Mouse (Mus musculus) small intestine, adult 2 months (tissue): ENCODE measurements around the gene Sstr2. TPM values are rescaled to one million over a fixed set of nuclear protein-coding genes. Genes with fewer than 3 reads are reported as not detected.
A peak's percentile ranks its signal among the peaks of the same experiment; 100 is the strongest.
"Not testable (repeated sequence)": the region's sequence is repeated elsewhere in the genome, so short reads cannot be mapped to it uniquely, and the experiment has no call there.

Experiments
- H3K27ac ChIP-seq: fragments of 200-500 bp; 2 replicates; pipeline ENCODE4 v1.5.1; 2012; ENCODE audit warnings: low read depth, low read length, control low read depth, inconsistent platforms; ENCODE audit not compliant: insufficient read depth
- H3K27me3 ChIP-seq: fragments of 200-500 bp; 2 replicates; pipeline ENCODE4 v1.6.1; 2012; ENCODE audit warnings: mild to moderate bottlenecking, moderate library complexity, low read length, inconsistent platforms; ENCODE audit not compliant: control insufficient read depth, insufficient read depth
- H3K36me3 ChIP-seq: fragments of 200-500 bp; 2 replicates; pipeline ENCODE4 v1.6.1; 2012; ENCODE audit warnings: mild to moderate bottlenecking, low read length, control low read depth, inconsistent platforms; ENCODE audit not compliant: control insufficient read depth, insufficient read depth
- H3K4me1 ChIP-seq: fragments of 200-500 bp; 2 replicates; pipeline ENCODE4 v1.6.1; 2012; ENCODE audit warnings: low read length, inconsistent platforms, mixed read lengths; ENCODE audit not compliant: control insufficient read depth, insufficient read depth, insufficient read length
- H3K4me3 ChIP-seq: fragments of 200-500 bp; 2 replicates; pipeline ENCODE4 v1.5.1; 2012; ENCODE audit warnings: low read depth, mild to moderate bottlenecking, control low read depth, inconsistent platforms, low read length, moderate library complexity
- CTCF ChIP-seq: fragments of 200-500 bp; IDR thresholded peaks from 2 replicates; pipeline ENCODE4 v1.5.1; 2012; ENCODE audit warnings: low read depth, mild to moderate bottlenecking, control low read depth, inconsistent platforms, low read length, moderate library complexity, mixed read lengths; ENCODE audit not compliant: insufficient replicate concordance, insufficient read length; ENCODE audit errors: extremely low read depth
- POLR2A ChIP-seq: fragments of 200-500 bp; IDR thresholded peaks from 2 replicates; pipeline ENCODE4 v1.6.1; 2012; ENCODE audit warnings: low read depth, mild to moderate bottlenecking, control low read depth, inconsistent platforms, low read length, moderate library complexity
- WGBS: fragments of 180-500 bp; shearing (Covaris S2); methylation state at CpG from one replicate; pipeline ENCODE4 v1.1.7; 2018; 5-methylcytosine and 5-hydroxymethylcytosine counted together
- polyA plus RNA-seq: library from polyadenylated mRNA; depleted of rRNA; stranded (reverse); fragments of >200 nt; gene quantifications from 2 replicates; pipeline ENCODE4 v1.2.3, GENCODE M21; 2012

Sstr2 gene
- polyA plus RNA-seq, 1 experiment = 0.23 TPM

DNA sequence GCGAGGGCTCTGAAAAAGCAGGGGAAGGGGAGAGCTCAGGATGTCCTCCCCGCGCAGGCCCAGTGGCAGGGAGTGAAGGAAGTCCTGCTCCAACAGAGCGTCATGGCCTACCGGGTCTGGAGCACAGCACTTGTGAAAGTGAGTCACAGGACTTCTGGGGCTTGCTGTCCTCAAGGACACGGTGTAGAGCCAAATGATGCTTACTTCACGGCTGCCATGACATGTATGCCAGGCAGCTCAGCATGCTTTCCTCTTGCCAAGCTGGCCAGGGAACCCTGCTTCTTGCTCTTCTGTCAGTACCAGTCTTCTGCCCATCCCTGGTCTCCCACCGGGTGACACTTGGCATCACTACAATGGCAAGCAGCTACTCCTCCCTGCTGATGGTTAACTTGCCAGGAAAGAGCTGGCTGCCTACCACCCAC is 37.4 kb downstream of the Sstr2 start:
- WGBS = 83% methylated on average over 8 of the region's 8 CpGs
- H3K36me3 ChIP-seq = peaks cover 93% of the 10 kb centered on the region
- no peak overlapping the region for H3K4me3 ChIP-seq
- no peak overlapping the region for H3K27ac ChIP-seq
- TF ChIP-seq CTCF (no peak), POLR2A (no peak)
- H3K4me1 ChIP-seq = peaks cover 4% of the 10 kb centered on the region; the same call in 1 of the 2 replicates
- no peaks in the 10 kb centered on the region for H3K27me3 ChIP-seq

DNA sequence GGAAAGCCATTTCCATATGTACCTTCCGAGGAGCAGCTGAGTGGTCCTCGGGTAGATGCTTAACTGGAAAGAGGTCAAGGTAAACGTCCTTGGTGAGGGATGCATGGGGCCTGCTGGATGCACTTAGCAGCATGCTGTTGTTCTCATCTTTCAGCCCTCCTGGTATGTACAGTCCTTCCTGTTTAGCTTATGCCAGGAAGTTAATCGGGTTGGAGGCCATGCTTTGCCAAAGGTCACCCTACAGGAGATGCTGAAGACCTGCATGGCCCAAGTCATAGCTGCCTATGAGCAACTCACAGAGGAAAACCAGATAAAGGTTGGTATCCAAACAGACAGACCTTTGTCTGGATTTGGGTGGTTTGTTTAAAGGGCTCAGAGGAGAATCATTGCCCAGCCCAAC is 38.1 kb downstream of the Sstr2 start:
- no peak overlapping the region for H3K27ac ChIP-seq
- H3K27me3 ChIP-seq = no peaks in the 10 kb centered on the region
- TF ChIP-seq POLR2A (no peak), CTCF (no peak)
- H3K36me3 ChIP-seq = peaks cover 93% of the 10 kb centered on the region
- WGBS = 54% methylated on average over 4 of the region's 4 CpGs
- no peaks in the 10 kb centered on the region for H3K4me1 ChIP-seq
- H3K4me3 ChIP-seq = no peak overlapping the region

DNA sequence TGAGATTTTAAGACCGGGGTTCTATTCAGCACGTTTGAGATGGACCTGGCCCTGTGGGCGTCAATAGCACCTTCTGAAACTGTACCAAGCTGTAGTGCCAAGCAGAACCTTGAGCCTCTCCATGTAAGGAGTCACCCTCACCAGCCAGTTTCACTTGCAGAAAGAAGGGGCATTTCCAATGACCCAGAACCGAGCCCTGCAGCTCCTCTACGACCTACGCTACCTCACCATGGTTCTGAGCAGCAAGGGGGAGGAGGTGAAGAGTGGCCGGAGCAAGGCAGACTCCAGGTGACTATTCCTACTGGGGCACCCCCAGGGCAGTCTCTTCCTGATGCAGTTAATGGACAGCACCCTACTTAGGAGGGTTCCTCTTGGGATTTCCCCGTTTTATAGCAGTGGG is 39.2 kb downstream of the Sstr2 start:
- Histone ChIP-seq H3K27ac (no peak overlapping the region), H3K4me1 (no peaks in the 10 kb centered on the region), H3K27me3 (no peaks in the 10 kb centered on the region), H3K36me3 (peaks cover 86% of the 10 kb centered on the region), H3K4me3 (no peak overlapping the region)
- WGBS = 81% methylated on average over 8 of the region's 8 CpGs
- TF ChIP-seq CTCF (no peak), POLR2A (no peak)

DNA sequence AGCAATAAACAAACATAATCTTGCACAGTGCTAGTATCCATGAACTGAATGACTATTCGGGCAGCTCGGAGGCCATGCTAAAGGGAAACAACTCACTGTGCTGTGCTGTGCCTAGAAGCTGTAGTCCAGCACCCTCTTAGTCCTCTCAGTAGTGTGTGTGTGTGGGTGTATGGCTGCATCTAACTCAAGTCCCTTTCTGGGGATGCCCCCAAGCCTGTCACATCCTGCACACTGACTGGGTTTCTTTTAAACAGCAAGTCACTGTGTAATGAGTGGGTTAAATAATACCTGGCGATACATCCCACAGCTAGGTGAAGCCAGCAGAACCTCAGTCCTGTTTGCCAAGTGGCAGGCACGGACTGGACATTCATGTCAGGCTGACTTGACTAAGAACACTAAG is 39.6 kb downstream of the Sstr2 start:
- H3K27me3 ChIP-seq = no peaks in the 10 kb centered on the region
- H3K36me3 ChIP-seq = peaks cover 85% of the 10 kb centered on the region
- 75% methylated on average over 4 of the region's 4 CpGs for WGBS
- no peaks in the 10 kb centered on the region for H3K4me1 ChIP-seq
- TF ChIP-seq POLR2A (no peak), CTCF (no peak)
- H3K4me3 ChIP-seq = no peak overlapping the region
- H3K27ac ChIP-seq = no peak overlapping the region

DNA sequence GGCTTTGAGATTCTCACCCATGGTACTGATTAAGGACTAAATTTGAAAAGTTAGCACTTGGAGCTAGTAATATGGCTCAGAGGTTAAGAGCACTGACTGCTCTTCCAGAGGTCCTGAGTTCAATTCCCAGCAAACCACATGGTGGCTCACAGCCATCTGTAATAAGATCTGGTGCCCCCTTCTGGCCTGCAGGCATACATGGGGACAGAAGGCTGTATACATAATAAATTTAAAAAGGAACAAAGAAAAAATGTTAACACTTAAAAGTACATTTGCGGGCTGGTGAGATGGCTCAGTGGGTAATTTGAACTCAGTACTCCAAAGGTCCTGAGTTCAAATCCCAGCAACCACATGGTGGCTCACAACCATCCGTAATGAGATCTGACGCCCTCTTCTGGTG is 41.1 kb downstream of the Sstr2 start:
- H3K27ac ChIP-seq, H3K4me3 ChIP-seq, H3K27me3 ChIP-seq, H3K4me1 ChIP-seq: not testable (repeated sequence)
- WGBS = 95% methylated on average over 3 of the region's 3 CpGs
- H3K36me3 ChIP-seq = peaks cover 78% of the 10 kb centered on the region

DNA sequence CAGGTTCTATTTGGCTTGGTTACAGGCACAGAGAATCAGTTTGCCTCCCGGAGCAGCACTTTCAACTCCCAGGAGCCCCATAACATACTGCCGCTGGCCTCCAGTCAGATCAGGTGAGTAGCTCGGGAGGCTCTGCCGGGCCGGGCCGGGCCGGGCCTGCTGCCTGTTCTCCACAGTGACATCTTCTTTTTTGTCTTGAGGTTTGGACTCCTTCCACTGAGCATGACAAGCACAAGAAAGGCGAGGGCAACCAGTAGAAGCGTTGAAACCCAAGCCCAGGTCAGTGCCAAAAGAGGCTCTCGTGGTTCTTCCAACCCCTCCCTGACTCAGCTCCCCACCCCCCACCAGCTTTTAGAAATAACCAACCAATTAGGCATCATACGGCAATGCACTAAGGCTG is 41.8 kb downstream of the Sstr2 start:
- no peak for TF ChIP-seq POLR2A
- H3K27me3 ChIP-seq = no peaks in the 10 kb centered on the region
- no peaks in the 10 kb centered on the region for H3K4me1 ChIP-seq
- peaks cover 72% of the 10 kb centered on the region for H3K36me3 ChIP-seq
- no peak overlapping the region for H3K27ac ChIP-seq
- H3K4me3 ChIP-seq = no peak overlapping the region
- WGBS = 92% methylated on average over 11 of the region's 11 CpGs

DNA sequence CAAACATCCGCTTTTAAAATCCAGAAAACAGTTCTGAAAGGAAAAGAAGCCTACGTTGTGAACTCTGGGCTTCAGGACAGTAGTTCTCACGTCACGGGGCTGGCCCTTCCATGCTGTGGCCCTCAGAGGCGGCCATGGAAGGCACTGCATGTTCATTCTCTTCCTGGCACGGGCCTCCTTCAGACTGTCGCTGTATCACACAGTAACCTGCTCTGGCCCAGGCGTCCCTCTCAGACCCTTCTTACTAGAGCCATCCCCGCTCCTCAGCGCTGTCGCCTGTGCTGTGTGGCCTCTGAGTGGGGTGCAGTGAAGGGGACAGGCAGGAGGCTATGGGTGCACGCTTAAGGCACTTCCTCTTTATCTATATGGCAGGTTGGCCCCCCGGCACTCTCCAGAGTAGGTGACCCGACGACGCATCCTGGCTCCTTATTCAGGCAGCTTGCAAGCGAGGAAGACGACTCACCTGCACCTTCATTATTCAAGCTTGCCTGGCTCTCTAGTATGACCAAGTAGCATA is 42.8 kb downstream of the Sstr2 start:
- Histone ChIP-seq H3K27ac (no peak overlapping the region), H3K4me1 (peaks cover 6% of the 10 kb centered on the region), H3K27me3 (no peaks in the 10 kb centered on the region), H3K36me3 (peaks cover 63% of the 10 kb centered on the region), H3K4me3 (no peak overlapping the region)
- TF ChIP-seq POLR2A = no peak
- no peak for TF ChIP-seq CTCF
- WGBS = 89% methylated on average over 18 of the region's 18 CpGs

DNA sequence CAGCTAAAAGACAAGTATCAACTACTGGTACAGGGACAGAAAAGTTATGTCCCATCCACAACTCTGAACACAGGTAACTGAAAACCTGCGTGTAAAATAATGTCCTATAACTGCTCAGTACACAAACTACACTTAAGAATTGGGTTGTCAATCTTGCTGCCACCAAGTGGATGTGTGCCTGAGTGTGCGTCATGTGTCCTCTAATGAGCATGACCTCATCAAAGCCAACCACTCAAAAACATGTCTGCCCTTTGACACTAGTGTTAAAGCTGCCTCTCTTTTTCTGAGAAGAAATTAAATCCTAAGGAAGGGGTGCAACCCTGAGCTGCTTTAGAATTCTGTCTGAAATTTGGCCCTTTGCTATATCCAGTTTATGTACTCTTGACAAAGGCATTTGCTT is 45.1 kb downstream of the Sstr2 start:
- TF ChIP-seq POLR2A (no peak), CTCF (no peak)
- peaks cover 40% of the 10 kb centered on the region for H3K36me3 ChIP-seq
- H3K4me3 ChIP-seq = no peak overlapping the region

DNA sequence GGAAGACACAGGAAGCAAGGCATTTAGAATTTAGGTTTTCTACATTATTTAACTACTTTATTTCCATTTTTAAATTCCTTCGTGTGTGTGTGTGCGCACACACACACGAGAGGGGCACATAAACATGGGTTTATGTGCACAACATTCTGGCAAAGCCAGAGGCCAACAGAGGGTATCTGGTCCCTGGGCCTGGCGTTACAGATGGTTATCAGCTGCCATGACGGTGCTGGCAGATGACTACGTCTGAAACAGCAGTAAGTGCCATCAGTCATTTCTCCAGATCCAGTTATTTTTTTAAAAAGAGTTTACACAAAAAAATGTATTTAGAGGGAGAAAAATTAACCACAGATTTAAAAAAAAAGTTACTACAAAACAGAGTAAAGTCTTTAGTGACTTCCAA is 47.1 kb downstream of the Sstr2 start:
- H3K36me3 ChIP-seq = peaks cover 31% of the 10 kb centered on the region
- TF ChIP-seq POLR2A (no peak), CTCF (no peak)
- 44% methylated on average over 6 of the region's 6 CpGs for WGBS
- peaks cover 21% of the 10 kb centered on the region for H3K4me1 ChIP-seq
- H3K27ac ChIP-seq = peak overlapping the region; percentile 48; the same call in 1 of the 2 replicates
- no peak overlapping the region for H3K4me3 ChIP-seq
- H3K27me3 ChIP-seq = no peaks in the 10 kb centered on the region

More for the DNA sequence above, 45.1 kb downstream of the Sstr2 start:
- Histone ChIP-seq H3K27ac (no peak overlapping the region), H3K27me3 (no peaks in the 10 kb centered on the region), H3K4me1 (peaks cover 21% of the 10 kb centered on the region)
- 66% methylated on average over 2 of the region's 2 CpGs for WGBS
